Mouse (Mus musculus): Measurements from ENCODE around the gene Wdr54.

GRCm38 (mm10) chr6:83118825-83119733, 37.1 kb downstream of the Wdr54 start:
- TF ChIP-seq CTCF (conservative IDR thresholded peaks at IDR 0.05; ENCODE audit: low read length) (no peak), NANOG (IDR thresholded peaks at IDR 0.05; ENCODE audit: borderline replicate concordance, low read length) (no peak)

Data from E14TG2a.4 (cell line).